Mouse (Mus musculus) thymus, postnatal 10 days (tissue): ENCODE results near the gene Slc35e1.
A peak's percentile ranks its signal among the peaks of the same experiment; 100 is the strongest.

Source experiments
- DNase-seq, 2 experiments: peaks; one replicate each; pipeline ENCODE4 v3.0.0; 2021; ENCODE audit warnings: low spot score in 2 of 2

The Slc35e1 gene

GRCm38 (mm10) chr8:72485456-72486199, 6.8 kb downstream of the Slc35e1 start:
- no peak for DNase-seq

GRCm38 (mm10) chr8:72474826-72475546, 17.4 kb downstream of the Slc35e1 start, which contains the start of gene Cherp:
Gene Cherp (minus strand): TSS chr8:72475226.
- DNase-seq: peak; percentile 93 to 96

GRCm38 (mm10) chr8:72470684-72471083, 21.7 kb downstream of the Slc35e1 start:
- DNase-seq: no peak

- DNase-seq: no peak
Observed at GRCm38 (mm10) chr8:72469984-72470383, 22.4 kb downstream of the Slc35e1 start.

- DNase-seq: no peak
Observed at GRCm38 (mm10) chr8:72469243-72469642, 23.2 kb downstream of the Slc35e1 start.

GRCm38 (mm10) chr8:72464211-72464610, 28.2 kb downstream of the Slc35e1 start:
- no peak for DNase-seq

- no peak for DNase-seq
Observed at GRCm38 (mm10) chr8:72459881-72460533, 32.4 kb downstream of the Slc35e1 start.

GRCm38 (mm10) chr8:72458457-72458856, 34.0 kb downstream of the Slc35e1 start:
- no peak for DNase-seq

GRCm38 (mm10) chr8:72457806-72458205, 34.6 kb downstream of the Slc35e1 start:
- DNase-seq: no peak

GRCm38 (mm10) chr8:72455317-72455716, 37.1 kb downstream of the Slc35e1 start:
- DNase-seq: no peak

GRCm38 (mm10) chr8:72453904-72454303, 38.5 kb downstream of the Slc35e1 start:
- DNase-seq: no peak

- DNase-seq: no peak
Observed at GRCm38 (mm10) chr8:72451516-72451915, 40.9 kb downstream of the Slc35e1 start.

GRCm38 (mm10) chr8:72445071-72445470, 47.3 kb downstream of the Slc35e1 start:
- no peak for DNase-seq

- DNase-seq: no peak
Observed at GRCm38 (mm10) chr8:72443994-72444350, 48.4 kb downstream of the Slc35e1 start.

- DNase-seq: peak; percentile 97 to 98
Observed at GRCm38 (mm10) chr8:72443338-72443993, 48.9 kb downstream of the Slc35e1 start, which contains the start of the genes Calr3 and 1700030K09Rik. Gene Calr3 (minus strand): TSS chr8:72443870. Gene 1700030K09Rik (plus strand): TSS chr8:72443880.

GRCm38 (mm10) chr8:72438248-72439015, 54.0 kb downstream of the Slc35e1 start:
- no peak for DNase-seq

- DNase-seq: no peak
Observed at GRCm38 (mm10) chr8:72434952-72435351, 57.5 kb downstream of the Slc35e1 start.
